Mouse (Mus musculus) midbrain, embryonic 15.5 days (tissue): ENCODE measurements around the gene 1110017D15Rik. TPM values are rescaled to one million over a fixed set of nuclear protein-coding genes. Genes with fewer than 3 reads are reported as not detected.

Experiments
- polyA plus RNA-seq: library from polyadenylated mRNA; unstranded; fragments of >200 nt; fragmentation: Nextera tagmentation; extraction: Ambion mirVana; gene quantifications from 2 replicates; pipeline ENCODE4 v1.2.1, GENCODE M21; 2015

The 1110017D15Rik gene
- polyA plus RNA-seq, 1 experiment from 2014 or later, result 15.5 TPM

Other genes starting within 250 kb of the 1110017D15Rik start
- gene Ubap2, start 242.2 kb downstream of the 1110017D15Rik start, polyA plus RNA-seq, result 58.0 and 61.8 TPM in 2 replicates
- 82.3 TPM in 2 replicates for gene Dcaf12, start 202.4 kb downstream of the 1110017D15Rik start, polyA plus RNA-seq
- gene Ubap1, start 168.3 kb downstream of the 1110017D15Rik start, polyA plus RNA-seq, result 65.2 and 73.8 TPM in 2 replicates
- 3.0 and 3.3 TPM in 2 replicates for gene Kif24, start 52.4 kb downstream of the 1110017D15Rik start, polyA plus RNA-seq
- 65.1 and 66.3 TPM in 2 replicates for gene Nudt2, start 52.2 kb downstream of the 1110017D15Rik start, polyA plus RNA-seq
- gene AI464131, start 14.3 kb downstream of the 1110017D15Rik start, polyA plus RNA-seq, result 6.3 and 8.9 TPM in 2 replicates
- 16.8 and 18.3 TPM in 2 replicates for gene Fam219a, start 52.2 kb upstream of the 1110017D15Rik start, polyA plus RNA-seq
- gene Dnaic1, start 52.4 kb upstream of the 1110017D15Rik start, polyA plus RNA-seq, result 3.3 and 3.5 TPM in 2 replicates
- 121 and 122 TPM in 2 replicates for gene Enho, start 123.0 kb upstream of the 1110017D15Rik start, polyA plus RNA-seq
- 28.1 and 32.2 TPM in 2 replicates for gene Cntfr, start 179.8 kb upstream of the 1110017D15Rik start, polyA plus RNA-seq
- gene Il11ra1, start 182.7 kb upstream of the 1110017D15Rik start, polyA plus RNA-seq, result 37.5 and 40.3 TPM in 2 replicates
- gene Rpp25l, start 196.2 kb upstream of the 1110017D15Rik start, polyA plus RNA-seq, result 59.1 and 64.6 TPM in 2 replicates
- gene Dctn3, start 205.8 kb upstream of the 1110017D15Rik start, polyA plus RNA-seq, result 295 and 308 TPM in 2 replicates
- 0.56 and 1.1 TPM in 2 replicates for gene Arid3c, start 213.8 kb upstream of the 1110017D15Rik start, polyA plus RNA-seq
- 48.3 and 51.1 TPM in 2 replicates for gene Galt, start 237.9 kb upstream of the 1110017D15Rik start, polyA plus RNA-seq
- gene Sigmar1, start 238.8 kb upstream of the 1110017D15Rik start, polyA plus RNA-seq, result 65.7 and 66.0 TPM in 2 replicates